Mouse (Mus musculus): Measurements from ENCODE around the gene Mycl. TPM values are rescaled to one million over a fixed set of nuclear protein-coding genes. Genes with fewer than 3 reads are reported as not detected.

The Mycl gene
- total and polyA plus RNA-seq, 3 experiments, result not detected

DNA sequence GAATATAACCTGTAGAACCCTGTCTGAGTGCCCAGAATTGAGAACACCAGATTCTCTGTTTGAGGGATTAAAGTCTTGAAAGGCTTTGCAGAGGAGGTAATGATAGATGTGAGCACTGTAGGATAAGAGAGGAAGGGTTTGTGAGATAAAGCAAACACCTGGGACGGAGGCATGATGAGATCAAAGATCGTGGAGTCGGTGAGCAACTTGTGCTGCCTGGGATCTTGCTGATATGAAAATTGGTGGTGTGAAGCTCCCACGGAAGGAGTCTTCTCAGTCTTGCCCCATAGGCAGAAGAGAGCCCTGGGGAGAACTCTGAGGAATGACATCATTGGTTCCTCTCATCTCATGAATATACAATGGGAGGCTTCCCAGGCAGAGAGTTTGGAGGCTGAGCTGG lies 27.3 kb upstream of the Mycl start:
- DNase-seq (ENCODE audit: low read depth, low spot score), result no peak

DNA sequence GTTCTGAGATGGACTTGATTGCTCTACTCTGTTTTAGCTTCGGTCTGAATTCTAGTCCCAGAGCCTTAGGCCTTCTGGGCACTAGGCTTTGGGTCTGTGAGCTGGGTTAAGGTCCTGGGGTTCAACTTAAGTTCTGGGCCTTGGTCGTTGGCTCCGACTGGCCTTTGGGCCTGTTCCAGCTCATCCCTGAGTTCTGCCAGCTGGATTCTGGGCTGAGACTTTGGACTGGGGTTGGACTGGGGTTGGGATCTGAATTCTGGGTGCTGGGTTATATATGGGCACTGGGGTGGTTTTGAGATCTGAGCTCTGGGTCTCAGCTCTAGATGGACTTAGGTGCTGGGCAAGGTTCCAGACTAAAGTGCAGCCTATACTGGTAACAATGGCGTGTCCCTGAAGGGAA lies 24.3 kb upstream of the Mycl start:
- H3K9ac ChIP-seq (ENCODE audit: control insufficient read depth, low read depth, low read length, poor library complexity, severe bottlenecking), result no peak overlapping the region
- no peaks in the 10 kb centered on the region for H3K4me1 ChIP-seq (ENCODE audit: control insufficient read depth in 1 of 2, insufficient read depth in 2 of 2, low read length in 2 of 2)
- TF ChIP-seq NRF1 (IDR thresholded peaks at IDR 0.05; ENCODE audit: insufficient read depth, low read depth, low read length, poor library complexity, severe bottlenecking) (no peak), CHD2 (IDR thresholded peaks at IDR 0.05; ENCODE audit: low read length) (no peak), POLR2A (IDR thresholded peaks at IDR 0.05; ENCODE audit: control insufficient read depth in 1 of 2, insufficient read depth in 1 of 2, low read depth in 1 of 2, low read length in 2 of 2, poor library complexity in 1 of 2) (no peak), POLR2AphosphoS2 (IDR thresholded peaks at IDR 0.05; ENCODE audit: low read length) (no peak), MAX (IDR thresholded peaks at IDR 0.05; ENCODE audit: low read length) (no peak)
- no peak for DNase-seq (ENCODE audit: low read depth, low spot score)
- H3K27ac ChIP-seq (ENCODE audit: control insufficient read depth, low read depth, low read length), result no peak overlapping the region
- peaks cover 0 to 4% of the 10 kb centered on the region in 2 experiments for H3K27me3 ChIP-seq (ENCODE audit: control insufficient read depth in 1 of 2, insufficient read depth in 2 of 2, low read length in 2 of 2)
- H3K9me3 ChIP-seq (replicated peaks; ENCODE audit: insufficient read depth, low read length), result no peaks in the 10 kb centered on the region
- H3K36me3 ChIP-seq (ENCODE audit: control insufficient read depth in 1 of 2, insufficient read depth in 2 of 2, low read length in 2 of 2), result no peaks in the 10 kb centered on the region
- no peaks in the 10 kb centered on the region for H3K79me2 ChIP-seq (ENCODE audit: control insufficient read depth, insufficient read depth, low read length, poor library complexity)
- H3K4me3 ChIP-seq (ENCODE audit: control insufficient read depth in 1 of 2, insufficient read depth in 1 of 2, low read depth in 2 of 2, low read length in 2 of 2), result no peak overlapping the region

More for the DNA sequence above, 27.3 kb upstream of the Mycl start:
- H3K4me1 ChIP-seq (ENCODE audit: control insufficient read depth in 1 of 2, insufficient read depth in 2 of 2, low read length in 2 of 2), result no peaks in the 10 kb centered on the region
- H3K36me3 ChIP-seq (ENCODE audit: control insufficient read depth in 1 of 2, insufficient read depth in 2 of 2, low read length in 2 of 2), result no peaks in the 10 kb centered on the region
- H3K27ac ChIP-seq (ENCODE audit: control insufficient read depth, low read depth, low read length), result no peak overlapping the region
- H3K79me2 ChIP-seq (ENCODE audit: control insufficient read depth, insufficient read depth, low read length, poor library complexity), result no peaks in the 10 kb centered on the region
- TF ChIP-seq GATA1 (IDR thresholded peaks at IDR 0.05; ENCODE audit: low read depth, low read length) (0 out of 2 replicates have a peak, but pooled peaks have one; percentile 12), MAZ (IDR thresholded peaks at IDR 0.05; ENCODE audit: low read depth, low read length) (no peak)
- no peak overlapping the region for H3K4me3 ChIP-seq (ENCODE audit: control insufficient read depth in 1 of 2, insufficient read depth in 1 of 2, low read depth in 2 of 2, low read length in 2 of 2)
- H3K27me3 ChIP-seq (ENCODE audit: control insufficient read depth in 1 of 2, insufficient read depth in 2 of 2, low read length in 2 of 2), result no peaks in the 10 kb centered on the region
- no peaks in the 10 kb centered on the region for H3K9me3 ChIP-seq (replicated peaks; ENCODE audit: insufficient read depth, low read length)
- H3K9ac ChIP-seq (ENCODE audit: control insufficient read depth, low read depth, low read length, poor library complexity, severe bottlenecking), result no peak overlapping the region

DNA sequence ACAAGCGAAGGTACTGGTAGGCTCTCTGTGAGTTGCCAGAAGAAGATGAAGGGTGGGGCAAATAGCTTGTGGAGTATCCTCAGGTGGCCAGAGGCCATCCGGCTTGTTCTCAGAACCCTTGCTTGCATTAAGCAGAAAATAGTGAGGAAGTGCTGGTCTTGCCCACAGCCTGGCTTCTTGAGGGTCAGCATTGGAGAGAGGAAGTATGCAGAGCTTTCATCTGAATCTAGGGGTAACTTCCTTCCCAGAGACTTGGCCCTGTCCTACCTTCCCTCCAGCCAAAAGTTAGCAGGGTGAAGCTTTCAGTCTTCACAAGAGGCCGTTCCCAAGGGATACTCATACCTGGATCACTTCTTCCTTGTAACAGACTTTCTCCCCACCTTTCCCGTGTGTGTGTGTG lies 23.8 kb upstream of the Mycl start:
- Histone ChIP-seq H3K4me1 (ENCODE audit: control insufficient read depth in 1 of 2, insufficient read depth in 2 of 2, low read length in 2 of 2) (no peaks in the 10 kb centered on the region), H3K79me2 (ENCODE audit: control insufficient read depth, insufficient read depth, low read length, poor library complexity) (no peaks in the 10 kb centered on the region), H3K36me3 (ENCODE audit: control insufficient read depth in 1 of 2, insufficient read depth in 2 of 2, low read length in 2 of 2) (no peaks in the 10 kb centered on the region), H3K4me3 (ENCODE audit: control insufficient read depth in 1 of 2, insufficient read depth in 1 of 2, low read depth in 2 of 2, low read length in 2 of 2) (no peak overlapping the region), H3K9me3 (replicated peaks; ENCODE audit: insufficient read depth, low read length) (no peaks in the 10 kb centered on the region), H3K27me3 (ENCODE audit: control insufficient read depth in 1 of 2, insufficient read depth in 2 of 2, low read length in 2 of 2) (peaks cover 0 to 4% of the 10 kb centered on the region in 2 experiments), H3K9ac (ENCODE audit: control insufficient read depth, low read depth, low read length, poor library complexity, severe bottlenecking) (no peak overlapping the region), H3K27ac (ENCODE audit: control insufficient read depth, low read depth, low read length) (no peak overlapping the region)
- DNase-seq (ENCODE audit: low read depth, low spot score), result no peak
- no peak for TF ChIP-seq EP300 (IDR thresholded peaks at IDR 0.05; ENCODE audit: low read depth in 1 of 2, low read length in 2 of 2)
- TF ChIP-seq CTCF (IDR thresholded peaks at IDR 0.05 in 2 of 3, conservative IDR thresholded peaks at IDR 0.05 in 1 of 3; ENCODE audit: control insufficient read depth in 1 of 3, insufficient read depth in 1 of 3, low read depth in 2 of 3, low read length in 3 of 3, poor library complexity in 1 of 3, severe bottlenecking in 1 of 3), result no peak
- TF ChIP-seq MAZ (IDR thresholded peaks at IDR 0.05; ENCODE audit: low read depth, low read length), result no peak
- no peak for TF ChIP-seq HCFC1 (IDR thresholded peaks at IDR 0.05; ENCODE audit: low read depth, low read length)
- no peak for TF ChIP-seq USF1 (IDR thresholded peaks at IDR 0.05; ENCODE audit: low read depth, low read length)
- no peak for TF ChIP-seq GATA1 (IDR thresholded peaks at IDR 0.05; ENCODE audit: low read depth, low read length)
- no peak for TF ChIP-seq RAD21 (IDR thresholded peaks at IDR 0.05; ENCODE audit: low read depth, low read length)
- no peak for TF ChIP-seq GABPA (IDR thresholded peaks at IDR 0.05; ENCODE audit: low read depth, low read length)
- no peak for TF ChIP-seq NELFE (IDR thresholded peaks at IDR 0.05; ENCODE audit: low read depth, low read length)
- no peak for TF ChIP-seq MEF2A (IDR thresholded peaks at IDR 0.05; ENCODE audit: extremely low read depth, insufficient replicate concordance, low read depth, low read length, poor library complexity, severe bottlenecking)
- TF ChIP-seq E2F4 (IDR thresholded peaks at IDR 0.05; ENCODE audit: borderline replicate concordance, low read depth, low read length), result no peak
- TF ChIP-seq TAL1 (IDR thresholded peaks at IDR 0.05; ENCODE audit: low read length), result no peak
- no peak for TF ChIP-seq MYB (IDR thresholded peaks at IDR 0.05; ENCODE audit: low read depth, low read length)
- no peak for TF ChIP-seq CHD2 (IDR thresholded peaks at IDR 0.05; ENCODE audit: low read length)
- TF ChIP-seq ZMIZ1 (IDR thresholded peaks at IDR 0.05; ENCODE audit: low read depth, low read length), result no peak
- TF ChIP-seq BHLHE40 (IDR thresholded peaks at IDR 0.05; ENCODE audit: borderline replicate concordance, low read depth, low read length), result no peak
- no peak for TF ChIP-seq ZKSCAN1 (IDR thresholded peaks at IDR 0.05; ENCODE audit: low read depth, low read length)
- TF ChIP-seq TBP (IDR thresholded peaks at IDR 0.05; ENCODE audit: low read depth, low read length), result no peak
- no peak for TF ChIP-seq CHD1 (IDR thresholded peaks at IDR 0.05; ENCODE audit: low read depth, low read length)
